Mouse (Mus musculus): ENCODE data around the gene Chn2.

- TF ChIP-seq CTCF (conservative IDR thresholded peaks at IDR 0.05; ENCODE audit: insufficient read depth, insufficient read length, low read depth, low read length) = no peak
- no peak for TF ChIP-seq POLR2A (IDR thresholded peaks at IDR 0.05; ENCODE audit: low read depth, low read length)
Measured at GRCm38 (mm10) chr6:54264537-54264936, 225.2 kb downstream of the Chn2 start.

Measured in kidney, adult 2 months (tissue).